Mouse (Mus musculus): Measurements from ENCODE around the gene Rpl12. TPM values are rescaled to one million over a fixed set of nuclear protein-coding genes. Genes with fewer than 3 reads are reported as not detected.
A peak's percentile ranks its signal among the peaks of the same experiment; 100 is the strongest.

Gene Rpl12
- 226 and 300 TPM in 2 replicates for polyA plus RNA-seq (2012; rRNA removed)

DNA sequence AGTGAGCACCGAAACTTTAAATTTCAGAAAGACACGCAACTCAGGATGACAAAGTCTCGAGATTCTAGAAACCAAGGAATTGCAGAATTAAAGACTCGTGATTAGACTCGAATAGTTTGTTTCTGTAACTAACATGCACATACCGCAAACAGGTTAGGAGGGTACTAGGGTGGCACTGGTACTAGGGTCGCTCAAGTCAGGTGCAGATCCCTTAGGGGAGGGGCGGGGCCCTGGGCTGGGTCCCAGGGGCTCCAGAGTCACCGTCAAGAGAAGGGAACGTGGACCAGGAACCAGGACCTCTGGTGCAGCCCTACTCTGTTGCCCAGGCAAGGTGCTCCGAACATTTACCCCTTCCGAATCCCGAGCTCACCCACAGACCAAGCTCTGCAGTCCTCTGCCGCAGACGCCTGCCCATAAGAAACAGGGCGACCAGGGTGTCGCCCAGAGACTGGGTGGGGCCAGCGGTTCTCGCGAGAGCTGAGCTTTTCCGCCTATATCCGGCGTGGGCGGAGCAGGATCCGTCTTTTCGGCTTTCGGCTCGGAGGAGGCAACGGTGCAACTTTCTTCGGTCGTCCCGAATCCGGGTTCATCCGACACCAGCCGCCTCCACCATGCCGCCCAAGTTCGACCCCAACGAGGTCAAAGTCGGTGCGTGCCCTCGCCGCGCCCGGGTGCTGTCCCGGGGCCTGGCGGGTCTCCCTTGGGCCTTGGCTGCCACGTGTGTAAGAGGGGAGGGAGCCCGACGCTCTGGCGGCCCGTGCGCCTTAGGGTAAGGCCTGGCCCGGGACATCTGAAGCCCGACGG lies at the start of gene Rpl12, which contains the start of gene Lrsam1:
Rpl12 (plus strand) TSS at position 368 of the 804 bp plus-strand sequence.
Lrsam1 (minus strand) TSS at position 423 of the 804 bp plus-strand sequence.
- no peak for DNase-seq (ENCODE audit: low read depth)

DNA sequence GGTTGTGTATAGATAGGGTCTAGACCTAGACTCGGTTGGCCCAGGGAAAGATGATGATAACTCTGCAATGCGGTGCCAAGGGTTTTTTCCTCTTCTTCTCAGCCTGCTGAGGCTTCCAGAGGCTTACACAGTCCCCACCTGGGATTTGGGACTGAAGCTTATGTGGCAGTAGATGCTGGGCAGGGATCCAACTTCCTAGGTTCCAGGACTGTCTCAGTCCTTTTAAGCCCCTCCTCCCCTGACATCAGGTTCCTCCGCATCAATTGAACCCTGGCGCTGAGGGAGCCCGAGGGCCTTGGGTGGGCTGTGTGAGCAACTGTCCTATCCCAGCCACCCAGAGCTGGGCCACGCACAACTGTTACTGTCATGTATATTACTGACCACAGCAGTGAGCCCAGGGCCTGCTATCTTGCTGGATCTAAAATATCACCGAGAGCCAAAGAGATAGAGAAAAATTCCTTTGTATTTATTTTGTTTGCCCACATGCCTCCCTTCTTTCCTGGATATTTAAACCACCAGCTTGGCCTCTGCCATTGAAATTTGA lies 49.6 kb upstream of the Rpl12 start:
- no peak for DNase-seq (ENCODE audit: low read depth)

- no peak for DNase-seq (ENCODE audit: low read depth)
These were observed 49.1 kb upstream of the Rpl12 start for GRCm38 (mm10) chr2:32912210-32912804.

GRCm38 (mm10) chr2:32914362-32914761 lies 47.0 kb upstream of the Rpl12 start:
- DNase-seq (ENCODE audit: low read depth): no peak

DNA sequence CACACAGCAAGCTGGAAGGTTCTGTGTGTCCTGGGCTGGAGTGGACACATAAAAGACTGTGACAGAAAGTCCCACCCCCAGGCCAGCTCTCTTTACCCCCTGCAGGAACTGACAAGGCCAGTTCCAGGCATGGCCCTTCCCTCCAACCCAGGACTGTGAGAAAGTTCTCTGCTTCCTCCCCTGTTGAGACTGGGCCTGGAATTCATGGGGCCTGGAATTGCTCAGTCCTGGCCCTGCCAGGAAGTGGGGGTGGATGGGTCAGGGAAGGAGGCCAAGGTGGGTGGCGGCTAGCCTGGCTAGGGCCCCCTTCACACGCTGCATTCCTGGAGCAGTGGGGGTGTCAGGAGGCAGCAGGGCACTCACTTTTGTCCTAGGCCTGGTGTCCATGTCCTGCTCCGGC lies 46.5 kb upstream of the Rpl12 start:
- DNase-seq (ENCODE audit: low read depth): no peak

GRCm38 (mm10) chr2:32917526-32917925 lies 43.8 kb upstream of the Rpl12 start:
- DNase-seq (ENCODE audit: low read depth): no peak

DNA sequence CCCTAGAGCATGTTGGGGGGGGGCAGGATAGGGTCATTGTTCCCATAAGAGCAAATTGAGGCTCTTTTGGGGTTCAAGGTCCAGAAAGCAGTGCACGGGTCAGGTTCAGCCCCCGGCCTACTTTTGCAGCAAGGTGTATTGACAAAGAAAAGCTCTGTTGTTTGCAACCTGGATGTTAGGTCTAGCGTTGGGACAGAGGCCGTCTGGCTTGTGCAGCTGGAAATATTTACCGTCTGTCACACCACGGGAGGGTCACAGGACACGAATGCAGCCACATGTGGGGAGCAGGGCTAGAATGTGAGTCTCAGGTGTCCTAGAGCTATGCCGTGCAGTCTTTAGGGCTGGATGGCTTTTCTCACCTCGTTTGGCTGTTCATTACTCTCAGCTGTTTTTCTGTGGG lies 43.0 kb upstream of the Rpl12 start:
- DNase-seq (ENCODE audit: low read depth): no peak

- no peak for DNase-seq (ENCODE audit: low read depth)
These were observed 40.1 kb upstream of the Rpl12 start for GRCm38 (mm10) chr2:32921235-32921634.

DNA sequence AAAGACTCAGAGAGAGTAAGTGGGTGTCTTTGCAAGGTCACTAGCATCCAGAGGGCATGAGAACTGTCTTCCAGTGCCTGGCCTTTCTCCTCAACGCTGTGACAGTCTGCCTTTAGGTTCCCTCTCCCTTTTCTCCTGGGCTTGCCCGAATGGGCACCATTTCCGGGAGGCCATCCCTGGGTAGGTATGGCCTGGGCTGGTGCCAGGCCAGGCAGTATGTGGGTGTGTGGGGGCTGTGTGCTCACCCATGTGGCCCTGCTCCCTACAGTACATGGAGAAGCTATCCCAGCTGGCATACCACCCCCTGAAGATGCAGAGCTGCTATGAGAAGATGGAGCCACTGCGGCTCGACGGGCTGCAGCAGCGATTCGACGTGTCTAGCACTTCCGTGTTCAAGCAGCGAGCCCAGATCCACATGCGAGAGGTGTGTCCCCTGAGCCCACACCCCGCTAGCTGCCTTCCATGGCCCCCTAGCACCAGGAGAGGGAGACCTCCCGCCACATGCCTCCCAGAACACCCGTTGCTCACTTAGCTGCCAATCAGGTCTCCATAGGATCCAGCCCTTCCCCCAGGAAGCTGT lies 39.5 kb upstream of the Rpl12 start:
- DNase-seq (ENCODE audit: low read depth): no peak

DNA sequence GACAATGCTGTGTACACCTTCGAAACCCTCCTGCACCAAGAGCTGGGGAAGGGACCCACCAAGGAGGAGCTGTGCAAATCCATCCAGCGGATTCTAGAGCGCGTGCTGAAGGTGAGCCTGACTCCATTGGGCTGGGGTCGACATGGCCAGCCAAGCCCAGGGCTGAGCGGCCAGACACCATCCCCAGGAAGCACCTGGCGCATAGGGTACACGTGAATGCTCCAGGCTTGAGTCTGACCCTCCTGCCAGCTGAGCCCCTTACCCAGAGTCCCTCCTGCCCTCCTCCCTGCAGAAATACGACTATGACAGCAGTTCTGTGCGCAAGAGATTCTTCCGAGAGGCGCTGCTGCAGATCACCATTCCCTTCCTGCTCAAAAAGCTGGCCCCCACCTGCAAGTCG lies 38.8 kb upstream of the Rpl12 start:
- DNase-seq (ENCODE audit: low read depth): no peak

GRCm38 (mm10) chr2:32923551-32924250 lies 37.7 kb upstream of the Rpl12 start:
- DNase-seq (ENCODE audit: low read depth): no peak

DNA sequence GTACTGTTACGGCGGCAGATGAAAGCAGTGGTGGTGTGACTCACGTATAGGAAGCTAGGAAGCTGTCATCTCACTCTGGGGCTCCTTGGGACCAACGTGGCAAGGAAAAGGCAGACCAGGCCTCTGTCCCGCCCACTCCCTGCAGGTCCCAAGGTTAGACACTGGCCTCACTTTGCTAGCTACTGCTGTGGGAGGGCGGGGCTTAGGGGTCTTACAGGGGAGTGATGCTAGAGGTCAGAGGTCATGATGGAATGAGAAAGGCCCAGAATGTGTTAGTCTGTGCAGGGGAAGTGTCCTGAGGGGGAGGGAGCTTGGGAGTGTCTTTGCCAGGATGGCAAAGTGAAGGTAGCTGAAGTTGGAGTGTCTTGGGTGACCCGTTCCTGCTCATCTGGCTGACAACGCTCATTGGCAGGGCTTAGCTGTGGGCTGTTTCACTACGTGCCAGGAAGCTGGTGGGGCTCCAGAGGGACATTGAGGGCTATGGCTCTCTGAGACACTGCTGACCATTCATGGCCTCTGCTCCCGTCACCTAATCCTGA lies 37.0 kb upstream of the Rpl12 start:
- no peak for DNase-seq (ENCODE audit: low read depth)

GRCm38 (mm10) chr2:32926330-32927075 lies 34.9 kb upstream of the Rpl12 start:
- DNase-seq (ENCODE audit: low read depth): no peak

- peak; percentile 68 for DNase-seq (ENCODE audit: low read depth)
These were observed 33.6 kb upstream of the Rpl12 start for GRCm38 (mm10) chr2:32927624-32928234.

DNA sequence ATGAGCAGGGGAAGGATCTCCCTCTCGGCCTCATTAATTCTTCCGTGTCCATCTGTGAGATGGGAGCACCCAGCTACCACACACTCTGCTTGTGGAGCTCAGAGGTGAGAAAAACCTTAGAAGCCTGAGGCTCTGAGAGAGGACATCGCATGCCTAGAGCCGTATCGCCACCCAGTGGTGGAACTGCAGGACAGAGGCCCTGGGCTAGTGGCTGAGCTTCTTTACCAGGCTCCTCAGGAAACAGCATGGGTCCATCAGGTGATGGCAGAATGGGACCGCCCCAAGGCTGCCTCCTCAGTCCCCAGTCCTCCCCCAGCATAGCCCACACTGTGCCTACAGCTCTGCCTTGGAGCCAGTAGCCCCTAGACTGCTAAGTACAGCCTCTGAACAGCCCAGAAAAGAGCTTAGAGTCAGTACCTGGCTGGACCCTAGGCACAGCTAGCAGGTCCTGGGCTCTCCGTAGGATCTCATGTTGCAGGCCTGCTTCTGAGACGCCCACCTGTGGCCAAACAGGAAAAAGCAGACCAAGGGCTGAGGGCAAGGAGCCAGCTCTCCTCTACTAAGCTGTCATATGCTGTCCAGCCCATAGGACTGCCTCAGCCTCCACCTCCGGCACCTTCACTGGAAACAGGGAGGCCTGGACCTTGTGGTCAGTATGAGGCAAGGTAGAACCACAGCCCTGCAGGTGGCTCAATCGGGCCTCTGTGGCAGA lies 33.0 kb upstream of the Rpl12 start:
- no peak for DNase-seq (ENCODE audit: low read depth)

DNA sequence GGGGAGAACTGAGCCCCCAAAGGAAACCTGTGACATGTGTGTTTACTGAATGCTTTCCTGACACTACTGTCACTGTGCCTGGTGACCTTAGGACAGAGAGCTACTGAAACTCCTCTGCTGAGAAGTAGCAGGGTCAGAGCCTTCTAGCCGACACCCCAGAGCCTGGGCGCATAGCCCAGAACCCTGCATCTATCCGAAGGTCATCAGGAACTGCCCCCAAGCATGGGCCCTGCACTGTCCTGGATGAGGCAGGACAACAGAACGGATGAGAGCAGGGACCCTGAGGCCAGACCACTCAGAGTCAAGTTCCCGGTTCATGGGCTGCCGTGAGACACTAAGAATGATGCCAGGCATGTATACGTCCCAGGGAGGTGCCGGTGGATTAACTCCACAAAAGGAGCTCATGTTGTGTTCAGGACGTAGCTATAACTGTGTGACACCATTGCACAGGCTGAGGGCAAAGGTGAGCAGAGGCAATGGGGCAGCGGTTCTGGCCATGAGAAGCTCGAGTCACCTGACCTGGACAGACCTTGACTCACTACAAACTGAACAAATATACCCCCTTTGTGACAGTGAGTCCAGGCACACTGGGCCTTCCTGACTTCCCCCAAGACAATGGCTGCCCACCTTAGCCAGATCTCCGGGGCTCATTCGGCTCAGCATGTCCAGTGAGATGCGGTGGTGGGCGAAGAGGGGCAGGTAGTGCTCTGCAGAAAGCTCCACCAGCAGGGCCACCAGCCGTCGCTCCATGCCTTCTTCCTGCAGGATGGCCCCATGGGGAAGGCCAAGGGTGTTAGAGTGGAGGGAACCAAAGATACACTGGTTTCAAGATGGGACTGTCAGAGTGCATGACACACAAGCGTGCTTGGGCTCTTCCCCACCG lies 32.2 kb upstream of the Rpl12 start:
- DNase-seq (ENCODE audit: low read depth): no peak

DNA sequence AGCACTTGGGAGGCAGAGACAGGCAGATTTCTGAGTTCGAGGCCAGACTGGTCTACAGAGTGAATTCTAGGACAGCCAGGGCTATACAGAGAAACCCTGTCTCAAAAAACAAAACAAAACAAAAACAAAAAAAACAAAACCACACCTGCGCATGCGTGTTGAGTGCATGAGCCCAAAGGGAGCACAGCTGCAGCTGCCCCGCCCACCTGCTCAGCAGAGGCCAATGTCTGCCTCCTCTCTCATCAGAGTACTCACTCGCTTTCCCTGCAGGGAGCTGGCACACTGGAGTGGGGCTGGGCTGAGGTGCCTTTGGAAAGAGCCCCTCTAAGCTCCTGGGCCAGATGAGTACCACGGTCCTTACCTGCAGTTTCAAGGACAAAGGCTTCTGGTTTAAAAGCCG lies 29.6 kb upstream of the Rpl12 start:
- DNase-seq (ENCODE audit: low read depth): no peak

DNA sequence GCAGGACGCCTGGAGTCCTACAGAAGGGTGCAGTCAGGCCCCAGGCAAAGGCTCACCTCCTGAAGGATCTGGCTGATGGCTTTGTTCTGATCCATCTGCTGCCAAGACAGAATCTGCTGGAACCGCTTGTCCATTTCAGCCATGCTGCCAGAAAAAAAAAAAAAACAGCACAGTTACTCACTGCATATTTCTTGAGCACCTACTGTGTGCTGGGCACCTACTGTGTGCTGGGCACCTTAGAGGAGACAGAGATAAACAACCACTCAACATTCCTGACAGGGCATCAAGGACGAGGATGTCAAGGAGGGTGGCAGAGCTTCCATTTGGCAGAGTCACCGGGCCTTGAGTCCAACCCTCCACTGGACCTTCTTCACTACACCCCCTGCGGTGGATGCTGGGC lies 22.6 kb upstream of the Rpl12 start:
- DNase-seq (ENCODE audit: low read depth): no peak

DNA sequence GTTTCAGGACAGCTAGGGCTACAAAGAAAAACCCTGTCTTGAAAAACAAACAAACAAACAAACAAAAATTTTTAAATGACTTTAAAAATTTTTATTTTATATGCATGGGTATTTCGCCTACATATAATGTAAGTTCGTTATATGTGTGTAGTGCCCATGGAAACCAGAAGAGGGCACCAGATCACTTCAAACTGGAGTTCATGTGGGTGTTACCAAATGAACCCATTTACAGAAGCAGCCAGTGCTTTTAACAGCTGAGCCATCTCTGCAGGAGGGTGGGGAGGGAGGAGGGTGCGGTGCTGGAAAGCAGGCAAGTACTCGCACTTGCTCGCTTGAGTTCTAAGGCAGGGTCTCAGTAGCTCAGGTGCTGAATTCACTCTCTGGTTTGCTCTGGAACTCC lies 21.9 kb upstream of the Rpl12 start:
- no peak for DNase-seq (ENCODE audit: low read depth)

Data from gonadal fat pad, adult 2 months (tissue).